Mouse (Mus musculus): Measurements from ENCODE around the gene Btbd19. TPM values are rescaled to one million over a fixed set of nuclear protein-coding genes. Genes with fewer than 3 reads are reported as not detected.

Gene Btbd19
- polyA plus RNA-seq, 1 experiment from 2014 or later = 4.3 TPM

DNA sequence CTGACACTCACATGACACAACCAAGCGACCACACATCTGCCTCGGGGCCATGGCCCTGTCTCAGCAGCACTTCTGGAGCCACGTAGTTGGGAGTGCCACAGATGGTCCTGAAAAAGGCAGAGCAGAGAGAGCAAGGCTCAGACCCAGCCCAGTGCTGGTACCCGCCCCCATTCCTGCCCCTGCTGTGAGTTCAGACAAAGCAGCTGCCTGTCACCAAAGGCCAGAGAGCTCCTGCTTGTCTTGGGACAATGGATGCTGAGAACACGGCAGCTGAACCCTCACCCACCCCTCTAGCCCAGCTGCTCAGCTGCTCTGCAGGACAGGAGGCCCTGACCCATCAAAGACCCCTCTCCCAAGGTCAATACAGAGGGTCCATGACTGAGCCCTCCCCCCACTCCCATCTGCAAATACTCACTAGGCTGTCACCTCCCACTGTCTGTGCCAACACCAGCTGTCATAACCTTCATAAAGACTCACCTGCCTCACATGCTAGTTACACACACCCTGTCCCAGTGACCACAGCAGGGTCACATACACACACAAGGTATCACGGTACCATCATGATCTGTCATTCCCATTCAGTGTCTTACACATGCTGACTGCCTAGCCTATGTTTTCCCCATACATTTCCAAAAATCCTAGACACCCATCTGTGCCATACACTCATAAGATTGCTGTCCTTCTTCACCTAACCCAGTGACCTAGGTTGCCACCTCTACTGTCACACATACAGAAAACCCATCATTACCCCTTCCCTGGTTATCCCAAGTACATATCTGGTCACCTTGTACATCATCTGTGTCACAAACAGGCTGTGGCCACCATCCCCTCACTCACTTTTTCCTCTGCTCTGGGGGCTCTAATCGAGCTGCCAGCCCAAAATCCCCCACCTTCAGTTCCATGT, 6.6 kb upstream of the Btbd19 start:
- peak overlapping the region; percentile 99 for H3K4me2 ChIP-seq (replicated peaks; ENCODE audit: low read depth, low read length)
- ATAC-seq = 0 out of 2 replicates have a peak, but pooled peaks have one; percentile 5
- TF ChIP-seq CTCF (IDR thresholded peaks at IDR 0.05) (no peak), EP300 (IDR thresholded peaks at IDR 0.05) (no peak)
- no peak overlapping the region for H3K9ac ChIP-seq (replicated peaks; ENCODE audit: low read depth)
- 45% methylated on average over 7 of the region's 7 CpGs for WGBS
- H3K9me3 ChIP-seq (ENCODE audit: low read length) = no peaks in the 10 kb centered on the region
- peaks cover 3% of the 10 kb centered on the region for H3K4me1 ChIP-seq (ENCODE audit: insufficient read depth, low read depth, low read length)
- no peaks in the 10 kb centered on the region for H3K27me3 ChIP-seq (replicated peaks; ENCODE audit: insufficient read depth, low read length)
- H3K27ac ChIP-seq (ENCODE audit: low read length) = no peak overlapping the region
- DNase-seq (ENCODE audit: low spot score) = peak; percentile 61
- H3K36me3 ChIP-seq (ENCODE audit: insufficient read depth, low read length) = no peaks in the 10 kb centered on the region
- H3K4me3 ChIP-seq (ENCODE audit: low read depth, low read length) = peak overlapping the region; percentile 85; the same call in 1 of the 2 replicates

DNA sequence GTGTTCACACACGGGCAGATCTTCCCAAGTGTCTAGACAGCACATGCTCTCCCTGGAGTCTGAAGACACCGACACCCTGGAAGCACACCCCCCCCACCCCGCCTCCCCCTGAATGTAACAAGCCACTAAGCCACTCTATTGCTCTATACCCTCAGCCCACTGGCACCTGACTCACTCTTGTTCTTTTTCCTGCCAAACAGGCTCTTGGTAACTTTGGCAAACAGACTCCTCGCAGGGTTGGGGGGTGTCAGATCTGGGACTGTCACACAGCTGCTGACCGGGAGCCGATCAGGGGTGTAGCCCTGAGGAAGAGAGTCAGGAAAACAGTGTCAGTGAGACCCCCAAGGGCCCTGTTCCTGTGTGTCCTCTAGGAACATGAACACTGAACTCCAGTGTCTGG, 5.7 kb upstream of the Btbd19 start:
- no peak for TF ChIP-seq CTCF (IDR thresholded peaks at IDR 0.05)
- no peak for TF ChIP-seq EP300 (IDR thresholded peaks at IDR 0.05)
- Histone ChIP-seq H3K9me3 (ENCODE audit: low read length) (no peaks in the 10 kb centered on the region), H3K27ac (ENCODE audit: low read length) (no peak overlapping the region), H3K36me3 (ENCODE audit: insufficient read depth, low read length) (no peaks in the 10 kb centered on the region), H3K4me1 (ENCODE audit: insufficient read depth, low read depth, low read length) (peaks cover 6% of the 10 kb centered on the region), H3K9ac (replicated peaks; ENCODE audit: low read depth) (no peak overlapping the region), H3K4me3 (ENCODE audit: low read depth, low read length) (no peak overlapping the region), H3K27me3 (replicated peaks; ENCODE audit: insufficient read depth, low read length) (no peaks in the 10 kb centered on the region), H3K4me2 (replicated peaks; ENCODE audit: low read depth, low read length) (no peak overlapping the region)
- DNase-seq (ENCODE audit: low spot score) (peak; percentile 36), ATAC-seq (no peak)
- 68% methylated on average over 6 of the region's 6 CpGs for WGBS

DNA sequence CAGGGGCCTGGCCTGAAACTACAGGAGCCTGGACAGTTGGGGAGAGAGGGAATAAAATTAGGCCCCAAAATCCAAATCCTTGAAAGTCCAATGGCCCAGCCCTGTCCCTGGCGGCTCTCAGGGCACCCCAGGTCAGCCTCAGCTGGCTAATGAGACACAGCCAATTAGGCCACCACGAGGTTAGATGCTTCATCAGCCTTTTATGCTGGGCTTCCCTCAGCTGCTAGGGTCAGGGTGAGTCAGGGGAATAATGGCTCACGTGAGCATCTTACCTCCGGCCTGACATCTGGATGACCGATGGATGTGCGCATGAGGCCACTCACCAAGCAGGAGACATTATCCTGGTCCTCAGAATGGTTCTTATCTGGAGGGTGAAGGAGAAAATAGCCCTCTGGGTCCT, 5.3 kb upstream of the Btbd19 start:
- DNase-seq (ENCODE audit: low spot score) = no peak
- Histone ChIP-seq H3K4me3 (ENCODE audit: low read depth, low read length) (no peak overlapping the region), H3K27ac (ENCODE audit: low read length) (no peak overlapping the region), H3K4me2 (replicated peaks; ENCODE audit: low read depth, low read length) (no peak overlapping the region), H3K9me3 (ENCODE audit: low read length) (no peaks in the 10 kb centered on the region), H3K4me1 (ENCODE audit: insufficient read depth, low read depth, low read length) (peaks cover 9% of the 10 kb centered on the region), H3K36me3 (ENCODE audit: insufficient read depth, low read length) (no peaks in the 10 kb centered on the region), H3K27me3 (replicated peaks; ENCODE audit: insufficient read depth, low read length) (no peaks in the 10 kb centered on the region), H3K9ac (replicated peaks; ENCODE audit: low read depth) (no peak overlapping the region)
- 88% methylated on average over 6 of the region's 6 CpGs for WGBS
- TF ChIP-seq EP300 (IDR thresholded peaks at IDR 0.05) (no peak), CTCF (IDR thresholded peaks at IDR 0.05) (no peak)
- no peak for ATAC-seq

DNA sequence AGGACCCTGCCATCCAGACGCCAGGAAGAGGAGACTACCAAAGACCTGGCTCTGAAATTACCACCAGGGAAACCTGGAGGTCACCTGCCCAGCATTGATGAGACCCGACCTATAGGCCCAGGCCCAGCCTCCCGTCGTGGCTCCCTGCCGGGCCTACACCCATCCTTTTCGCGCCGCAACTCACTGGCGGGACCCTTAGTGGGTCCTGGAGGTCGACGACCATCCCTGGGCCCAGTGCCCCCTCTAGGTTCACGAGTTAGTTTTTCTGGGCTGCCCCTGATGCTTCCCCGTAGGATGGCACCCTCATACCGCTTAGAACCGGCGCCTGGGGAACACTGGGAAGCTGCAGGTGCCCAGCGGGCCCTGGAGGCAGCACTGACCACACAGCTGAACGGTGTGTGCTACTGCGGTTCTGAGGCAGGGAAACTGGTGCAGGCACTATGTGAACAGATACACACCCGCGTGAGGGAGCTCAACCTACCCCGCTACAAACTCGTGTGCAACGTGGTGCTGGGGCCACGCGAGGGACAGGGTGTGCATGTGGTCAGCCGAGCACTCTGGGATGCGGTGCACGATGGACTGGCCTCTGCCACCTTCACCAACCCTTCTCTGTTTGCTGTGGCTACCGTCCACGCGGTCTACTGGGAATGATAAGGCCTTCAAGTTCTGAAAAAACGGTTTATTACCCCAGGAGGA, 2.6 kb upstream of the Btbd19 start:
- TF ChIP-seq CTCF (IDR thresholded peaks at IDR 0.05) (no peak), EP300 (IDR thresholded peaks at IDR 0.05) (no peak)
- H3K4me2 ChIP-seq (replicated peaks; ENCODE audit: low read depth, low read length) = no peak overlapping the region
- H3K9me3 ChIP-seq (ENCODE audit: low read length) = no peaks in the 10 kb centered on the region
- H3K4me1 ChIP-seq (ENCODE audit: insufficient read depth, low read depth, low read length) = peaks cover 22% of the 10 kb centered on the region
- WGBS = 85% methylated on average over 33 of the region's 33 CpGs
- H3K4me3 ChIP-seq (ENCODE audit: low read depth, low read length) = no peak overlapping the region
- DNase-seq (ENCODE audit: low spot score) = no peak
- ATAC-seq = no peak
- H3K27ac ChIP-seq (ENCODE audit: low read length) = no peak overlapping the region
- no peak overlapping the region for H3K9ac ChIP-seq (replicated peaks; ENCODE audit: low read depth)
- no peaks in the 10 kb centered on the region for H3K27me3 ChIP-seq (replicated peaks; ENCODE audit: insufficient read depth, low read length)
- H3K36me3 ChIP-seq (ENCODE audit: insufficient read depth, low read length) = no peaks in the 10 kb centered on the region

DNA sequence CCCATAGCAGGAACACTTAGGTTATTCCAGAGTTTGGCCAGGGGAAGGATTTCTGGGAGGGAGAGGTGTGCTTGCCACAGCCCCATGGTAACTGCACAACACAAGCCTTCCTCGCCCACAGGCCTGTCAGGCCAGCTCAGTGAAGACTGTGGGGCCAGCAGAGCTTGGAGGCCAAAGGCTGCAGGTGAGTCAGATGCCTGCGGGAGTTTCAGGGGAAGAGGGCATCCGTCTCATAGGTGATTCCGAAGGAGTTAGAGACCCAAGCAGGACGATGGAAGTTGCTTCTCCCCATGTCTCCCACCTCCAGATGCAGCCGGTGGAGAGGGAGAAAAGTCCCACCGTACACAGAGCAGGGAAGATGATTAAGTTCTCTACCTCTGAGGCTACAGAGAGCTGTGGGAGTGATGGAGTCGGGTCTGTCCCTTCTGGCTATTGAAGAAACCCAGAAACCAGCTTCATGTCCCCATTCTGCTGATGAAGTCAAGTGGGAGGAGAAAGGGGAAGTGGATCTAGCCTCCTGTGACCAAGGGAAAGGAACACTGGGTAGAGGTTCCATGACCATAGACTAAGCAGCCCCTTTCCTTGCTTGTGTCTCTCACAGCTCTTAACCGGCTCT, 1.3 kb upstream of the Btbd19 start, which contains the start of gene Tctex1d4:
Tctex1d4 (plus strand) TSS at position 120 of the 616 bp plus-strand sequence.
- Histone ChIP-seq H3K4me1 (ENCODE audit: insufficient read depth, low read depth, low read length) (peaks cover 20% of the 10 kb centered on the region), H3K9ac (replicated peaks; ENCODE audit: low read depth) (peak within 1 kb of the TSS; percentile 16; the same call in 1 of the 2 replicates), H3K27me3 (replicated peaks; ENCODE audit: insufficient read depth, low read length) (no peaks in the 10 kb centered on the region), H3K36me3 (ENCODE audit: insufficient read depth, low read length) (no peaks in the 10 kb centered on the region), H3K27ac (ENCODE audit: low read length) (peak within 1 kb of the TSS; percentile 88), H3K4me3 (ENCODE audit: low read depth, low read length) (no peak within 1 kb of the TSS), H3K4me2 (replicated peaks; ENCODE audit: low read depth, low read length) (no peak within 1 kb of the TSS), H3K9me3 (ENCODE audit: low read length) (no peaks in the 10 kb centered on the region)
- 81% methylated on average over 9 of the region's 9 CpGs for WGBS
- DNase-seq (ENCODE audit: low spot score) (peak; percentile 43), ATAC-seq (0 out of 2 replicates have a peak, but pooled peaks have one; percentile 2)
- TF ChIP-seq CTCF (IDR thresholded peaks at IDR 0.05) = no peak
- TF ChIP-seq EP300 (IDR thresholded peaks at IDR 0.05) = no peak

Data from lung, postnatal 0 days (tissue).